Mouse (Mus musculus) lung, postnatal 4 days (tissue): ENCODE measurements around the gene Ston2.

Experiments
- DNase-seq, 2 experiments: peaks; one replicate each; pipeline ENCODE4 v3.0.0; 2021

Ston2 gene

DNA sequence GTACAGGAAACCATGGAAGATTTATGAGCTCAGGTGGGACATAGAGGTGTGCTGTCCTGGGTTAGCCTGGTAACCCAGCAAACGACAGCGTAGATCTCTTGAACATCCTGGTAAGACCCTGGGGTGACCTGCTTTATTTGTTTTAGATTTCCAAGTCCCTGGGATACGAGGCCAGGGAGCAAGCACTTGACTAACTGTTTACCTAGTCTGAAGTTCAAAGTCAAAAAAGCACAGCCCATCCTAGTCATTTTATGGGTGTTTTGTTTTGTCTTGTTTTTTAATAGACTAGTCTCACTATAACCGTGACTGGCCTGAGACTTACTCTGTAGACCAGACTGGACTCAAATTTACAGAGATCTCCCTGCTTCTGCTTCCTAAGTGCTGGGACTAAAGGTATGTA is 93.4 kb downstream of the Ston2 start:
- DNase-seq, result no peak

DNA sequence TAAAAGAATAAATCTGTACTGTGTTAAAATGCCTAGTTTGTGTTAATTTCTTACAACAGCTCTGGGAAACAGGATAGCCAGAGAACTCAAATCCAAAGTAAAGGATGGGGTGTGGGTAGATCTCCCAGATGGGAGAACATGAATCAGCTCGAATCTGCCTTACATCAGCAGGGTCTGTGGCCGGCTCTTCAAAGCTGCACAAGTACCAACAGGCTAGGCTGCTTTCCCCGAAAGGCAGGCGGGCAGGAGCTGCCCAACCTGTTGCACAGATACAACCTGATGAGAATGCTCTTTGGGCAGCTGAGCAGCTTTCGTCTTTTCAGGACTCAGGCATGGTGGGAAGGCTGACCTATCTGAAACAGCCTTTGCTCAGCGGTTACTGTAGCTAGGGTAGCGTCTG is 94.6 kb downstream of the Ston2 start:
- no peak for DNase-seq

DNA sequence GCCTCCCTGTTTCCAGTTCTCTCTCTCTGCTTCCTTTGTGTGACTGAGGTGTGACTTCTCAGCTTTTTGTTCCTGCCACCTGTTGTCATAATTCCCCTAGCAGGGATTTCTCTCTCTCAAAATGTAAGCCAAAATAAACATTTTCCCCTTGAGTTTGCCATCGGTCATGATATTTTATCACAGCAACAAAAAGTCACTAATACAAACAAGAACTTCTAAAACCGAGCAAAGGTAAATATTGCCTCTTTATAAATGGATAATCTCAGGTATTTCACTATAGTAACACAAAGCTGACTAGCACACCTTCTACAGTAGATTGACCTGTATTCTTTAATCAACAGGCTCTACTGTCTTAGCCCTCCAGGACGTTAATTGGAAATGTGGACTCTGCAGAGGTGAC is 95.2 kb downstream of the Ston2 start:
- DNase-seq, result no peak

DNA sequence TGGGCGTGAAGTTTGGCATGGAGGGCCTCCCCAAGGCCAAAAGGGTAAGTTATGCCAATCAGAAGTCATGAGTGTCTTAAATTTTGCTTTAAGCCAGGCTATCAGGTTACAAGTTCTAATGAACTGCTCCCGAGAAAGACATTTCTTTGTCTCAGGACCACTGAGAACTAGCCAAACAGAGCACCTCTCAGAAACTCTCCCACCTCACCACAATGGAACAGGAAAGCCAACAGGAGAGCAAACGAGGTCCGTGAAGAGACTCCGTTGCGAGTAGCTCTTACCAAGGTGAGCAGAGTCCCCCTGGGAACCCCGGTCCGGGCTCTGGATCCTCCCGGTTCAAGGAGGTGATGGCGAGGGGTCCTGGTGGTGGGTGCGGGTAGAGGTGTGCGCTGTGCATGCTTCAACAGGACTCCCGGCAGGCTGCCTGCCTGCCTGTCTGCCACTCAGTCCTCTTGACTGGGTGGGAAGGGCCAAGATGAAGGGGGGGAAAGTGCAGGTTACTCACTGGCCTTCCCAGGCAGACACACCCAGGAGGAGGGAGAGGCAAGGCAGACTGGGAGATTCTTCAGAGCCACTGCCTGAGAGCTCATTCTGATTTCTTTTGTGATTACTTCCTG is 102.4 kb downstream of the Ston2 start:
- DNase-seq, result peak; percentile 43 to 63

DNA sequence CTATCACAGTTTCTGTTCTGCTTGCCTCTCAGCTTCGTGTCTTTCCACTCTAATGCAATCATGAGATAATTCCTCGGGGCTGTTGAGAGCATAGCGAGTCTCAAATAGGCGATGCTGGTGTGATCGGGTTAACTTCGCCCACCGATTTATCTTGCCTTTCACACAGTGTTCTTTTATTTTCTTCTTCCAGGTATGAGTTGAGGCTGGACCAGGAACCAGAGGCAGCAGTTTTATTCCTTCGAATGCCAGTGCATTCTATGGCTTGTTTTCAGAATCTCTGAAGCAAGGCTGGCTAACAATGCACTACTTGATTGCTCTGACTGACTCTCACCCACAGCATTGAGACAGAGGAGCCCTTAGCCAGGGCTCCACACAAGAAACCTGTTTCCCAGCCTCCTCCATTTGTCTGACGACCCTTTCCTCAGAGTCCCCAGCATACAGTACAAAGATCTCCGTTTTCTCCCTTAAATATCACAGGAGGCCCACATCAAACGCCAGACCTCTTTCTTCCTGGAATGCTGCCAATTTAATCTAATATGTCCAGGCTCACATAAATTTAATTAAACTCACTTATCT is 103.3 kb downstream of the Ston2 start:
- no peak for DNase-seq

DNA sequence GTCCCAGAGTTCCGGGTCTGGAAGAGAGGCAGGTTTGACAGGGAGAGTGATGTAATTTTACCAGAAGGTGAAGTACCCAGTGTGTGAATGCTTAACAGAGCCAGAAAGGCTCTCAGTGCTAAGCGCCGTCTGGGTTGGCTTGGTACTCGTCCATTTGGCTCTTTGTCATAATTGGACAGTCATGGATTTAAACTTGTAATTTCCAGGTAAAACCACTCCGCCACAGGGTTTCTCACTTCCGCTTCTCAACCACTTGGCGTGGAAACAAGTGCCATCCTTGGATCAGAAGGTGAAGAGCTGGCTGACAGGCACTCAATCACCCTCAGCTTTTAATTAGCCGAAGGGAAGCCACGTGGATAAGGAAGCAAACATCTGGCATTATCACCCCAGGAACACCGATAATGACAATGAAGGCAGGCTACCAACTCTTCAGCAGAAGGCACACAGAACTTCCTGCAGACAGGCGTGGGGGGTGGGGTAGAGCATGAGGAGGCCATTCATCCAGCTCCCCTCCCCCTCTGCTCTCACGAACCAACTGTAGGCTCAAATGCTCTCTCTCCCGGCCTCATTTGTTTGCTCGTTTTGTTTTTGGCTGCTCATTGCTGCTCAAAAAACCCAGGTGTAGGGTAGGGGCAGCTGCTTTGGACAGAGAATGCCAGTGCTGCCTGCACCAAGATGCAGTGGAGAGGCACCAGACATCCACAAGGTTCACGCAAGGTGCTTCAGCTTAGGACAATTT is 103.9 kb downstream of the Ston2 start:
- peak in 1 of 2 experiments; percentile 30 for DNase-seq

DNA sequence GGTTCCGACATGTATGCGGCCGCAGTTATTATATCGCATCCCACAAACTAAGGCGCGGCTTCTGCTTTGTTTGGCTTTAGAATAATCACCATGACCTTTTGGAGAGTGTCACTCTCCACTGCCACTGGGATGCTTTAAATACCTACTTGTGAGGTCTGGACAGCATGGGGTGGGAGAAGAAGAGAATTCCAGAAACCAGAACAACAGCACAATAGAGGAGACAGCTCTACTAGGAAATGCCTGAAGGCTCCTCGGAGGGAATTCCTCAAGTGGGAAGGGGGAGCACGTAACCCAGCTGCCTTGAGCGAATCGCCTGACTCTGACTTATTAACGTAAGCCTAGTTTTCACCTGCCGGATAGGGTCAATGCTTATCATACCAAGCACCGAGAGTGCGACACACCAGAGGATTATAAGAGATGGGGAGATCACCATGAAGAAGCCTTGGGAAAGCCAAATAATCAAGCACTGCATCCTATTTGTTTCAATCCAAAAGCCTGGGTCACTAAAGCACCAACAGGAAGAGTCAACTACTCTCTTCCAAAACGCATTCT is 104.6 kb downstream of the Ston2 start:
- no peak for DNase-seq

DNA sequence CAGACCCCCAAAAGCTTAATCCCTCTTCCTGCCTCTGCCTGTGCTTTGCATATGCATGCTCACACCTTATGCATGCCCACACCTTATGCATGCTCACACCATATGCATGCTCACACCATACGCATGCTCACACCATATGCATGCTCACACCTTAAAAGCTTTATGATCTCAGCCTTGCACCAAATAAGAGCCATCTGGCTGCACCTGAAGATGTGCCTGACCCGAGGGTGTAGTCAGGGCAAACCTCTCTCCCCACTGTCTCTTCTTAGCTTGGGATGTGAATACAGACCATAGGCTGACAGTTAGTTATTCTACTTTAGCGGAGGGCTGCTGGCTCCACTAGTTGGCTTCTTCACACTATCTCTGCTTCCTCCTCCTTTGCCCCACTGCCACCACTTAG is 105.1 kb downstream of the Ston2 start:
- DNase-seq, result no peak

DNA sequence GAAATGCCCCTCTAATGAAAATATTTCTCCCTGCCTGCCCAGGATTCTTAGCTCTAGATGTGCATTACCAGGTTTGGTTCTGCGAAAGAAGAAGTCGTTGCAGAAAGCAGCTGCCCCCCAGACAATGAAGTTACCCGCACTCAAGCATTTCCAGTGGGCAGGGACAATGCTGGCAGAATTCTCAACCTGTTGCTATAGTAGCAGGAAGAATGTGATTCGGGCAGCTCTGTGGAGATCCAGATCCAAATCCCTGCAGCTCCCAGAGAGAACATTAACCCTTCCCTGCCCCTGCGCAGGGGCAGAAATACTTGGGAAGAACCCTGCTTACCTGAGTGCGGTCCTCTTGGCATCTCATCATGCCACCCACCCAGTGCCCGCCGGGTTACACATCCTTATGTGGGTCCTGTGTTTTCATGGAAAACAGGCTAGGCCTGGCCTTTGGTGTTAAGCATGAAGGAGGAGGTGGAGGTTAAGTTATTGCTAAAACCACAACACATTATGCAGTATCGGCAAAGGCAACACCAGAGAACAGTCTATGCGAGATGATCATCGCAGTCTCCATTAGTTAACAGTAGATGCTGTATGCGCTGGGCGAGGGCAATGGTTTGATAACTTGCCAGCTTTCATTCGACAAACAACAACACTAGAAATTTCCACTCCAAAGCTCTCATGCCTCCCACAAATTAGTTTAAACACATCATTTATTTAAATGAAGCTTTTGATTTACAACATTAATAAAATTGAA is 108.7 kb downstream of the Ston2 start:
- no peak for DNase-seq

DNA sequence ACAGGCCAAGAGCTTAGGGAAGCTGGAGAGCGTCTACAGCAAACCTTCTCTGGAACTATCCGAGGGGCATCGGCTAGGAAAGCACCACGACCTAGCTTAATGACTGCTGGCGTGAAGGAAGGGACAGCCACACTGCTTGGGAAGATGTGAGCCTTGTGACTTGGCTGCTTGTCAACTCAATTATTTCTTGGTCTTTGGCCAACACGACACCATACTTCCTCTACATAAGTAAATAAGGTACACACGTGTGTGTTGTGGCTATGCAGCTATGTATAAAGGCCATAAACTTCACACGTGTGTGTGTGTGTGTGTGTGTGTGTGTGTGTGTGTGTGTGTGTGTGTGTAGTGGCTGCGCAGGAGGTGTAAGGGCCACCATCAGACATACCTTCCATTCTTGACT is 112.2 kb downstream of the Ston2 start:
- peak; percentile 39 to 50 for DNase-seq

DNA sequence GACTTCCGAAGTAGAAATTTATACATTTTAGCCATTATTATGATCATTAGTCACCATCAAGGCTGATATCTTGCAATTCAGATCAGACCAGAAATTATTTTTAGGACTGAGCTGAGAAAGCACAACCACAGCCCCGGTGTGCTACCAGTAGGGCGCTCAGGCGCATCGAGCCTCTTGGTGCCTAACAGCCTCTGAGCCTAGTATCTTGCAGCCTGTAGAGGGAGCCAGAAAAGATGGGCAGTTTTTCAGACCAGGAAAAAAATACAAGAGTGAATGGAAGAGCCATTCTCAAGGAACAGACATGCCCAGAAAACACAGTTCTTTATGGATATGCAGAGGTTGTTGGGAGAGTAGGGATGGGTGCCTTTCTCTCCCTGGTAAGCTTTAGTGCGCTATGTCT is 115.0 kb downstream of the Ston2 start:
- no peak for DNase-seq

DNA sequence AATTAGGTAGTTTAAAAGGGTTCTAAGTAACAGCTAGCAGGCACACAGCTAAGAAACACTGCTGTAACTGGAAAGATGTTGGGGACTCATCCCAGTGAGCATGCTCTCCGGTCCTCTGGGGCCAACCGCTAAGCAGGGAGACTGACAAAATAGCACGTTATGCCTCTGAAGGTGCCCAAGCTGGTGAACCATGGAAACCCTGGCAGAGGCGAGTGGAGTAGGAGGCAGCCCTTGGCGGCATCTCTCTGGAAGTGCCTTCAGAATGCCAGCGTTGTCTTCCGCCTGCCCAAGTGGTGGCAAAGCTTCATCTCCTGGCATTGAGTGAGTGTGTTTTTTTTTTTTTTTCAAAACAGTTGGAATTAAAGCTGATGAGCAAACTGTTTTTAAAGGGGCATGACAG is 115.7 kb downstream of the Ston2 start:
- no peak for DNase-seq

DNA sequence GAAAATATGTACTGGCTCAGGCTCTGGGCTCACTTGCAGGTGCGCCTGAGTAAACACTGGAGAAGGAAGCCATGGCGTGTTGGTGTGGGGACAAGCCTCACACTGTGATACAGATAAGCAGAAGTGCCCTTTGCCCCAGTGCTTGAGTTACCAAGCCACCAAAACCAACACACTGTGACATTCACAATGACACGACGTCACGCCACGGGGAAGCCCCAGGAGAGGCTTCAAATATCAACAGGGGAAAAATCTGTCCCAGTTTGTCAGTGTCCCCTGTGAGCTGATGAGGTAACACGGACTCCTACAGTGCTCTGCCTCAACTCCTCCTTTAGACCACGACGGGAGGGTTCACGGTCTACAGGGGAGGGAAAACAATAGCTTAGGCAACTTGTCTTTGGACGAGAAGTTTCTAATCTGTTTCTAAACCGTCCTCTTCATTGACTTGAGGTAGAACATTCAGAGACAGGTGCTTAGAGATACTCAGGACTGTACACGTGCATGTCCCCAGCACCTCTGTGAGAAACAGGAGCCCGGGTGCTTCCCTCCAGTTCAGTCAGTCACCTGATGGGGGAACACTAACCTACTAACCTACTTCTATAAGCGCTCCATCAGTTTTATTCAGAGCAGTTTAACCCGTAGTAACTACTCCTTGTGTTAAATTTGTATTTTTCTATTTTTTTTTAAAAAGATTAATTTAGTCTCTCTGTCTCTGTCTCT is 119.5 kb downstream of the Ston2 start:
- DNase-seq, result peak; percentile 34 to 36

DNA sequence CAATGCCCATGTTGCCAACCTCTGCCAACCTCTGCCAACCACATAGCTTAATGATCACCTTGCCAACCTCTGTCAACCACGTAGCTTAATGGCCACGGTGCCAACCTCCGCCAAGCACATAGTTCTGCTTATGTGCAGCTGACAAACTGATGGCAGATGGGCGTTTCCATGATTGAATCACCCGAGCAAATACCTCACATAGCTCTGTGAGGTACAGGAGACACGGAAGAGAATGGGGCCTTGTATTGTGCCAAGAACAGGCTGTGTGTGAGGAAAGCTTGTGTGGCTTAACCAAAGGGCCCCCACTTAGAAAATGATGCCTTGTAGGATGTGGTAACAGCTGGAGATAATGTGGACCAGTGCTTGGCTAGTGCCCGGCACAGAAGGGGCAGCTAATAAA is 120.4 kb downstream of the Ston2 start:
- DNase-seq, result no peak

DNA sequence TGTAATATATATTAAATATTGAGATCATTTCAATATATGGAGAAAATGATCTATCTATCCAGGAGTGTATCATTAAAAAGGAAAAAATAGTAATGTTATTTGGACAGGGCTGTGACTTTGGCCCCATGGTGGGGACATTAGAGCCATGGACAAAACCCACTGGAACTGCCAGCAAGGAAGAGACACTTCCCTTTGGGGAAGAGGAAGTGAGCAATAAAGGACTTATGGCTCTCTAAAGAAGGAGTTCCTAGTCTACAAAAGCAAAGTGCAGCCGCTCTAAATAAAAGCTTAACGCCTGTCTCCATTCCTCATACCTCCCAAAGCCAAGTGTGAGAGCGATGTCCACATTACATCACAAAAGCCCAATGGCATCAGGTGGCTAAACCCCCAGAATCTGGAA is 121.6 kb downstream of the Ston2 start:
- no peak for DNase-seq

DNA sequence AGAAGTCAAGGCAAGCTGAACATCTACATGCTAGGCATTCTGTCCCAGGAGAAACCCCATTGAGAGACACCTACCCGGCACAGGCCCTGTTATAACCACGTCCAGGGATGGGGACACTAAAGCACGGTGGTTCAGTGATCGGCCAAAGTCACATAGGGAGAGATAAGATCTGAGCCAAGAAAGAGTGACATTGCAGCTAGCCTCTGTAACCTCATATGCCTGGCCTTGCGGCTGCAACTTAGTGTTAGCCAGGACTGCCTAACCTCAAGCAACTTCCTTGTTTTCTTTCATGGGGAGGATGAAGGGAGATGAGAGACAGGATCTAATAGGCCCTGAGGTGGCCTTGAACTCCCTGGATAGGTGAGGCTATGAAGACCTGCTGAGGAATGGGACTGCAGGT is 122.8 kb downstream of the Ston2 start:
- DNase-seq, result no peak

DNA sequence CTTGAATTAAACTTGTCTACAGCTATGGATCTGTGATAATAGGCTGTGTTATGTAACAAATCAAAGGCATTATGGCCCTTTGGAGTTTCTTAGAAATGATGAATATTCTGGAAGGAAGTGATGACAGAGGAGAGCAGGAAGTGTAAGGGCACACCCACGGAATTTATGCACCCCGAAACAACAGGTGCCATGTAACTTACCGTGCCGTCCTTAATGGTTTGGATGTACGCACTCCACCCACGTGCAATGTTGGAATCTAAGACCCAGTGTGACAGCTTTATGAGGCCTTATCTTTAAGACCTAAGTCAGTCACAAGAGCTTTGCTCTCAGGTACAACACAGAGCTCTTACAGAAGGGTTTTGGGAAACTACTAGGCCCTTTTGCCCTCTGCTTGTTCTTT is 124.9 kb downstream of the Ston2 start:
- no peak for DNase-seq

DNA sequence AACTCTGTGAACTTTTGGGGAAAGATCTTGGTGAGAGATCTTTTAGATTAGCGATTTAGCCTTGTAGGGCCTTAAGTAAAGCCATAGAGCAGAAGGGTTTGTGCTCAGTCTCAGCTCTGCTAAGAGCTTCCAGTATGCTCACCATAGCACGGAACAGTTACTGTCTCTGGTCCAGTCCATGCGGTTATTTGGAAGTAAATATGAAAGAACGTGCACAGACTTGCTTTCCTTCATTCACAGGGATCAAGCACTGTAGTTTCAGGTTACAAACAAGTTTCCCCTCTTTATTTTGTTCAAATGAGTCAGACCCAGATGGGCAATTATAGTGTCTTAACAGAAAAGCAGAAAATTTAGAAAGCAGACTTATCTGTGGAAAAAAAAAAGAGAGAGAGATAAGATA is 125.3 kb downstream of the Ston2 start:
- DNase-seq, result no peak

DNA sequence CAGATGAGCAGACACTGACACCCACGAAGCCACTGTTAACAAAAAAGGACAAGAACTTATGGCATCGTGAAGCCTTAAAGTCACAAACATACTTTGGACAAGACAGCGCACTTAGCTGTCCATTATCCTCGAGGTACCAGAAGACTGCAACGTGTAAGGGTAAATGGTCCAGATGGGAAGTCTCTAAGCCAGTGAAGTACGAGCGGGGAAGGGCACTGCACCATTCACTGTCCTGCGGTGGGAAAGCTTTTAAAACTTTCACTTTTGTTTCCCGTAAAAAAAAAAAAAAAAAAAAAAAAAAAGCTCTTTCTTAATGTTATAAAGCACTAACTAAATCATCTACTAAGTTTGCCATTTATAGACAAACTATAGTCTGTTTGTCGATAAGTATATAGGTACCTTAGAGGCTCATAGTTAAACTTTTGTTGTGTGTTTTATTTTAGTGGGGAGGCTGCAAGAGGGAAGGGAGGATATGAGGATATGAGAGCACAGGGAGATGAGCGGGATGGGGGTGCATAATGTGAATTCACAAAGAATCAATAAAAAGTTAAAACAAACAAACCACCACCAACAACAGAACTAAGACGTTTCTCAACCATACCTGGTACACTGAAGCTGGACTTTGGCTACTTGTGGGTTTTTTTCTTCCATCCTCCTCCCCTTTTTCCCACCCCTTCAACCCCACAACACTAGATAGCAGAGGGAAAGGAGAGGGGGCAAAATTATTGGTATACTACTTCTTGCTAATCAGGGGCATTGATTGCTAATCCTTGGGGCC is 127.4 kb downstream of the Ston2 start:
- no peak for DNase-seq

DNA sequence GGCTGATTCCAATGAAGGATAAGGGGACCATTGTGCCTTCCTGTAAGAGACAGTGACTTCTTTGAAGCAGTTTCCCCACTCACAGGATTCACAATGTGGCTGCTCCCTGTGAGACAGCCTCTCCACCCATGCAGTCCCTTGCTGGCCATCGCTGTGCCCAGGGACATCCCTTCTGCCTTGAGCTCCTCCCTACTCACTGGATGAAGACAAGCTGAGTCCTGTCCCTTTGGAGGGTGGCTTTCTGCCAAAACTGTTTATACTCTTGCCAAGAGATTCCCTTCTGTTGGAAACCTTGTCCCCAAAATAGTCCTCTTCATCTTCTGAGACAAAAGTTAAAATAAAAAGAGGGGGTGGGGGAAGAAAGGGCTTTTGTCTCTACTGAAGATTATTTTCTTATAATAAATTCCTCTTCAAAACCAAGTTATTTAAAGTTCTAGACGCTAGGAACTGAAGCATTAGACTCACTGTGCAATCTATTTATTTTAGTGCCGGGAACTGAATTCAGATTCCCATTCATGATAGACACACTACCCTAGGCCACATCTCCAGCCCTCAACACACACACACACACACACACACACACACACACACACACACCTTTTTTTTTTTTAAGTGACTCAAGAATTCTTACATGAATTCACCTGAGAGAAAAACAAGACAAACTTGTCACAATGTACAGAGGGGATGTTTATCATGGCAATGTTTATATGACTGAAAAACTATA is 133.6 kb downstream of the Ston2 start:
- peak; percentile 35 to 56 for DNase-seq

DNA sequence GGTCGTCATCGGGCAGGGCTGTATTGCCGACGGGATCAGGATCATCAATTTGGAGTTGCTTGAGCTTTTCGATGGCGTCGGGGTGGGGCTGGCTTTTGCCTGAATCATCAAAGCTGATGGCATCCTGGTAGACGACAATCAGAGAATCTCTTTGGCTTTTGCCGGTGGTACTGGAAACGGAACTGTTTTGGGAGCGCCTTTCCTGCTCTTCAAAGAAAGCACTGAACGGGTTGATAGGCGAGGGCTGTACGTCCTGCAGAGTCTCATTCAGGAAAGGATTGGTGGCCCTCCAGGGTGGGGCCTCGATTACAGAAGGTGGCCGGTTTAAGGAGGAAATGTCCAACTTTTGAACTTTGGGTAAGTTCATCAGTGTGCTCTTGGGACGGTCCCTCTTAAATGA is 139.8 kb downstream of the Ston2 start:
- no peak for DNase-seq
